Mouse (Mus musculus) thymus, adult 2 months (tissue): ENCODE results near the gene Snrpg.

Experiments used
- CTCF ChIP-seq: fragments of 200-500 bp; IDR thresholded peaks from 2 replicates; pipeline ENCODE4 v1.5.1; 2012; ENCODE audit warnings: mild to moderate bottlenecking, control low read depth, low read length, moderate library complexity, borderline replicate concordance; ENCODE audit not compliant: control insufficient read depth, poor library complexity, insufficient read depth; ENCODE audit errors: extremely low read depth
- POLR2A ChIP-seq: fragments of 200-500 bp; IDR thresholded peaks from 2 replicates; pipeline ENCODE4 v1.6.1; 2012; ENCODE audit warnings: mild to moderate bottlenecking, low read length, control low read depth, moderate library complexity; ENCODE audit not compliant: control insufficient read depth, poor library complexity, insufficient read depth; ENCODE audit errors: extremely low read depth

GRCm38 (mm10) chr6:86406306-86406705 lies 35.2 kb downstream of the Snrpg start:
- no peak for TF ChIP-seq CTCF
- TF ChIP-seq POLR2A, result no peak
